Mouse (Mus musculus) olfactory bulb, adult 2 months (tissue): ENCODE measurements around the gene Abr.

Source experiments
- CTCF ChIP-seq: fragments of 200-500 bp; IDR thresholded peaks from 2 replicates; pipeline ENCODE4 v1.5.1; 2012; ENCODE audit warnings: low read depth, mild to moderate bottlenecking, low read length, moderate library complexity; ENCODE audit not compliant: insufficient read depth
- POLR2A ChIP-seq: fragments of 200-500 bp; IDR thresholded peaks from 2 replicates; pipeline ENCODE4 v1.6.1; 2012; ENCODE audit warnings: mild to moderate bottlenecking, low read depth, low read length, moderate library complexity; ENCODE audit not compliant: insufficient read depth

DNA sequence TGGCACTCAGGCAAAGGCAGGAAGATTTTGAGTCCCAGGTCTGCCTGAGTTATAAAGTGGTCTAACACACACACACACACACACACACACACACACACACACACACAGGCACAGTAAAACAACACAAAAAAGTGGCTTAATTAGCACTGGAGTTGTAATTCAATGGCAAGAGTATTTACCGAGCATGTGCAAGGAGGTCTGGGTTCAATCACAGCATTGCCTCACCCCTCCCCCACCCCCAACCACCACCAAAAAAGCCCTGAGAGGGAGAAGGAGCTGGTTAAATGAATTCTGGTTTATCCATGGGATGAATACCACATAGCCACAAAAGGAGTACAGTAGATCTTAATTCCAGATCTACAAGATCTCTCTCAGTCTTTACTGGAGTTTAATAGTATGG, 122.1 kb downstream of the Abr start:
- no peak for TF ChIP-seq POLR2A
- no peak for TF ChIP-seq CTCF
